Mouse (Mus musculus) hematopoietic stem cell, adult 5-6 weeks (primary cell): ENCODE data around the gene Casc1. TPM values are rescaled to one million over a fixed set of nuclear protein-coding genes. Genes with fewer than 3 reads are reported as not detected.

ENCODE experiments used
- ATAC-seq, 2 experiments: fragments of 125-278 bp in 1 of 2; replicated peaks in 1 of 2; 2 replicates each; pipeline ENCODE4 v1.8.0; 2016 to 2017; ENCODE audit warnings: inconsistent platforms in 2 of 2, mild to moderate bottlenecking in 2 of 2, moderate number of reproducible peaks in 2 of 2, low read depth in 1 of 2, moderate TSS enrichment in 1 of 2; ENCODE audit not compliant: low FRiP score in 2 of 2, poor library complexity in 2 of 2, severe bottlenecking in 2 of 2, insufficient read depth in 1 of 2, low TSS enrichment in 1 of 2
- total RNA-seq: library from RNA; stranded (forward); fragments of 172-1452, 232-1000 nt; gene quantifications from 2 replicates; pipeline ENCODE4 v1.2.3, GENCODE M21; 2017

Gene Casc1
- total RNA-seq, 1 experiment from 2014 or later: 3.4 TPM

GRCm38 (mm10) chr6:145211376-145212305, 836 bp upstream of the Casc1 start:
- peak; percentile 14 to 25; a peak in 2 of 4 replicates for ATAC-seq

- no peak for ATAC-seq
Measured at GRCm38 (mm10) chr6:145210056-145210680, 637 bp downstream of the Casc1 start.

GRCm38 (mm10) chr6:145205142-145205541, 5.7 kb downstream of the Casc1 start:
- ATAC-seq: no peak

GRCm38 (mm10) chr6:145204440-145204839, 6.4 kb downstream of the Casc1 start:
- no peak for ATAC-seq

- no peak for ATAC-seq
Measured at GRCm38 (mm10) chr6:145202432-145203125, 8.2 kb downstream of the Casc1 start.

GRCm38 (mm10) chr6:145197949-145198686, 12.7 kb downstream of the Casc1 start:
- ATAC-seq: no peak

- ATAC-seq: peak; percentile 80 to 85
Measured at GRCm38 (mm10) chr6:145193446-145193845, 17.4 kb downstream of the Casc1 start.

GRCm38 (mm10) chr6:145193038-145193437, 17.8 kb downstream of the Casc1 start:
- ATAC-seq: no peak

GRCm38 (mm10) chr6:145187093-145188088, 23.4 kb downstream of the Casc1 start:
- ATAC-seq: peak; percentile 42 to 63

- no peak for ATAC-seq
Measured at GRCm38 (mm10) chr6:145186096-145186495, 24.7 kb downstream of the Casc1 start.

GRCm38 (mm10) chr6:145182044-145182443, 28.8 kb downstream of the Casc1 start:
- no peak for ATAC-seq

GRCm38 (mm10) chr6:145179665-145180064, 31.1 kb downstream of the Casc1 start:
- peak; percentile 76 to 93; a peak in 3 of 4 replicates for ATAC-seq

GRCm38 (mm10) chr6:145176474-145176873, 34.3 kb downstream of the Casc1 start:
- ATAC-seq: no peak

- no peak for ATAC-seq
Measured at GRCm38 (mm10) chr6:145175571-145175981, 35.2 kb downstream of the Casc1 start.

- no peak for ATAC-seq
Measured at GRCm38 (mm10) chr6:145173781-145174191, 37.0 kb downstream of the Casc1 start.

GRCm38 (mm10) chr6:145171892-145172606, 38.8 kb downstream of the Casc1 start:
- ATAC-seq: no peak
